Mouse (Mus musculus) hindbrain, embryonic 15.5 days (tissue): ENCODE data around the gene Rnf31. TPM values are rescaled to one million over a fixed set of nuclear protein-coding genes. Genes with fewer than 3 reads are reported as not detected.

Experiments used
- ATAC-seq: fragments of 200-750 bp; cut with Nextera tagmentation; 2 replicates; pipeline ENCODE4 v1.8.0; 2017; ENCODE audit warnings: low read depth, moderate number of reproducible peaks, moderate TSS enrichment; ENCODE audit not compliant: low FRiP score
- H3K27ac ChIP-seq: fragments of 300-500 bp; sonication (generic); replicated peaks from 2 replicates; pipeline ENCODE4 v1.5.1; 2015; ENCODE audit warnings: mild to moderate bottlenecking, inconsistent platforms
- H3K27me3 ChIP-seq: fragments of 300-500 bp; sonication (generic); 2 replicates; pipeline ENCODE4 v1.6.1; 2015; ENCODE audit warnings: control low read depth, inconsistent platforms
- H3K36me3 ChIP-seq: fragments of 300-500 bp; sonication (generic); 2 replicates; pipeline ENCODE4 v1.6.1; 2015; ENCODE audit warnings: control low read depth, inconsistent platforms
- H3K4me1 ChIP-seq: fragments of 300-500 bp; sonication (generic); replicated peaks from 2 replicates; pipeline ENCODE4 v1.6.1; 2015; ENCODE audit warnings: control low read depth, inconsistent platforms
- H3K4me2 ChIP-seq: fragments of 300-500 bp; sonication (generic); 2 replicates; pipeline ENCODE4 v1.6.1; 2015; ENCODE audit warnings: moderate library complexity, mild to moderate bottlenecking, inconsistent platforms
- H3K4me3 ChIP-seq: fragments of 300-500 bp; sonication (generic); 2 replicates; pipeline ENCODE4 v1.5.1; 2015; ENCODE audit warnings: mild to moderate bottlenecking, inconsistent platforms
- H3K9ac ChIP-seq: fragments of 300-500 bp; sonication (generic); 2 replicates; pipeline ENCODE4 v1.6.1; 2015; ENCODE audit warnings: inconsistent platforms
- H3K9me3 ChIP-seq: fragments of 300-500 bp; sonication (generic); 2 replicates; pipeline ENCODE4 v1.6.1; 2016; ENCODE audit warnings: control low read depth, inconsistent platforms
- WGBS: fragments of 180-500 bp; shearing (Covaris S2); methylation state at CpG from one replicate; pipeline ENCODE4 v1.1.7; 2015; 5-methylcytosine and 5-hydroxymethylcytosine counted together
- polyA plus RNA-seq: library from polyadenylated mRNA; unstranded; fragments of >200 nt; fragmentation: Nextera tagmentation; extraction: Ambion mirVana; gene quantifications from 2 replicates; pipeline ENCODE4 v1.2.1, GENCODE M21; 2015

Rnf31 gene
- polyA plus RNA-seq, 1 experiment from 2014 or later: 25.7 TPM

GRCm38 (mm10) chr14:55560202-55561073 is 31.1 kb upstream of the Rnf31 start, which contains the start of gene A730061H03Rik:
Gene A730061H03Rik (minus strand): TSS chr14:55560406.
- Histone ChIP-seq H3K4me1 (peaks cover 24% of the 10 kb centered on the region), H3K36me3 (peaks cover 17% of the 10 kb centered on the region), H3K4me3 (peak within 1 kb of the TSS; percentile 53), H3K9ac (peak within 1 kb of the TSS; percentile 73), H3K9me3 (no peaks in the 10 kb centered on the region), H3K27ac (peak within 1 kb of the TSS; percentile 98), H3K4me2 (peak within 1 kb of the TSS; percentile 68), H3K27me3 (no peaks in the 10 kb centered on the region)
- peak; percentile 97 for ATAC-seq
- WGBS: under 1% methylated on average over 51 of the region's 51 CpGs

GRCm38 (mm10) chr14:55561860-55562259 is 29.6 kb upstream of the Rnf31 start:
- WGBS: 91% methylated on average over 10 of the region's 10 CpGs
- no peak overlapping the region for H3K9ac ChIP-seq

GRCm38 (mm10) chr14:55563249-55563648 is 28.3 kb upstream of the Rnf31 start:
- no peak for ATAC-seq
- Histone ChIP-seq H3K36me3 (peaks cover 44% of the 10 kb centered on the region), H3K4me2 (no peak overlapping the region), H3K9me3 (no peaks in the 10 kb centered on the region), H3K4me1 (peaks cover 24% of the 10 kb centered on the region), H3K9ac (no peak overlapping the region), H3K4me3 (no peak overlapping the region), H3K27me3 (no peaks in the 10 kb centered on the region), H3K27ac (no peak overlapping the region)
- WGBS: 93% methylated on average over 11 of the region's 11 CpGs

More at GRCm38 (mm10) chr14:55561860-55562259, 29.6 kb upstream of the Rnf31 start:
- H3K9me3 ChIP-seq: no peaks in the 10 kb centered on the region
- no peak overlapping the region for H3K27ac ChIP-seq
- H3K36me3 ChIP-seq: peaks cover 31% of the 10 kb centered on the region
- ATAC-seq: no peak
- no peaks in the 10 kb centered on the region for H3K27me3 ChIP-seq
- 0 out of 2 replicates have a peak overlapping the region, but pooled peaks have one; percentile 68 for H3K4me2 ChIP-seq
- H3K4me1 ChIP-seq: peaks cover 24% of the 10 kb centered on the region
- no peak overlapping the region for H3K4me3 ChIP-seq

- 91% methylated on average over 3 of the region's 3 CpGs for WGBS
- Histone ChIP-seq H3K4me1 (peaks cover 18% of the 10 kb centered on the region), H3K9me3 (no peaks in the 10 kb centered on the region), H3K9ac (no peak overlapping the region), H3K27me3 (no peaks in the 10 kb centered on the region), H3K4me3 (no peak overlapping the region), H3K4me2 (no peak overlapping the region), H3K36me3 (peaks cover 61% of the 10 kb centered on the region), H3K27ac (no peak overlapping the region)
- no peak for ATAC-seq
These were observed 25.8 kb upstream of the Rnf31 start for GRCm38 (mm10) chr14:55565748-55566147.

- ATAC-seq: no peak
- Histone ChIP-seq H3K4me2 (no peak overlapping the region), H3K4me3 (no peak overlapping the region), H3K36me3 (peaks cover 61% of the 10 kb centered on the region), H3K9ac (no peak overlapping the region), H3K4me1 (peaks cover 2% of the 10 kb centered on the region; the same call in 1 of the 2 replicates), H3K27ac (no peak overlapping the region), H3K9me3 (no peaks in the 10 kb centered on the region), H3K27me3 (no peaks in the 10 kb centered on the region)
- WGBS: 95% methylated on average over 3 of the region's 3 CpGs
These were observed 24.0 kb upstream of the Rnf31 start for GRCm38 (mm10) chr14:55567496-55567895.

GRCm38 (mm10) chr14:55570588-55570987 is 20.9 kb upstream of the Rnf31 start:
- H3K36me3 ChIP-seq: peaks cover 43% of the 10 kb centered on the region
- no peak overlapping the region for H3K4me3 ChIP-seq
- no peaks in the 10 kb centered on the region for H3K9me3 ChIP-seq
- no peaks in the 10 kb centered on the region for H3K4me1 ChIP-seq
- no peak overlapping the region for H3K9ac ChIP-seq
- ATAC-seq: no peak
- no peak overlapping the region for H3K4me2 ChIP-seq
- no peaks in the 10 kb centered on the region for H3K27me3 ChIP-seq
- whole genome bisulfite sequencing: 95% methylated on average over 2 of the region's 2 CpGs
- H3K27ac ChIP-seq: no peak overlapping the region

- Histone ChIP-seq H3K27ac (no peak overlapping the region), H3K36me3 (peaks cover 31% of the 10 kb centered on the region), H3K27me3 (no peaks in the 10 kb centered on the region), H3K4me3 (no peak overlapping the region), H3K4me2 (no peak overlapping the region), H3K9ac (no peak overlapping the region), H3K9me3 (no peaks in the 10 kb centered on the region), H3K4me1 (no peaks in the 10 kb centered on the region)
- ATAC-seq: no peak
These were observed 19.7 kb upstream of the Rnf31 start for GRCm38 (mm10) chr14:55571760-55572159.

GRCm38 (mm10) chr14:55575302-55575701 is 16.2 kb upstream of the Rnf31 start, which contains the start of gene Fitm1:
Gene Fitm1 (plus strand): TSS chr14:55575617.
- Histone ChIP-seq H3K36me3 (0 out of 2 replicates have a peak, but pooled peaks cover 4% of the 10 kb centered on the region), H3K27ac (no peak within 1 kb of the TSS), H3K4me1 (peaks cover 21% of the 10 kb centered on the region), H3K4me2 (no peak within 1 kb of the TSS), H3K9ac (no peak within 1 kb of the TSS), H3K9me3 (no peaks in the 10 kb centered on the region), H3K27me3 (no peaks in the 10 kb centered on the region), H3K4me3 (no peak within 1 kb of the TSS)
- no peak for ATAC-seq
- WGBS: 81% methylated on average over 8 of the region's 8 CpGs

- ATAC-seq: no peak
- H3K4me3 ChIP-seq: no peak overlapping the region
- 82% methylated on average over 11 of the region's 13 CpGs for whole genome bisulfite sequencing
- H3K4me1 ChIP-seq: peaks cover 21% of the 10 kb centered on the region
- H3K27me3 ChIP-seq: no peaks in the 10 kb centered on the region
- no peak overlapping the region for H3K27ac ChIP-seq
- peaks cover 4% of the 10 kb centered on the region for H3K36me3 ChIP-seq
- H3K9me3 ChIP-seq: no peaks in the 10 kb centered on the region
- H3K9ac ChIP-seq: no peak overlapping the region
- H3K4me2 ChIP-seq: no peak overlapping the region
These were observed 15.8 kb upstream of the Rnf31 start for GRCm38 (mm10) chr14:55575711-55576110.

- no peak overlapping the region for H3K4me3 ChIP-seq
- H3K4me1 ChIP-seq: peaks cover 21% of the 10 kb centered on the region
- 84% methylated on average over 16 of the region's 16 CpGs for WGBS
- no peak overlapping the region for H3K9ac ChIP-seq
- H3K4me2 ChIP-seq: no peak overlapping the region
- no peak overlapping the region for H3K27ac ChIP-seq
- peaks cover 9% of the 10 kb centered on the region for H3K36me3 ChIP-seq
- no peaks in the 10 kb centered on the region for H3K9me3 ChIP-seq
- no peak for ATAC-seq
- no peaks in the 10 kb centered on the region for H3K27me3 ChIP-seq
These were observed 15.1 kb upstream of the Rnf31 start for GRCm38 (mm10) chr14:55576376-55576775.

GRCm38 (mm10) chr14:55577871-55578667 is 13.4 kb upstream of the Rnf31 start, which contains the start of gene Psme1:
Gene Psme1 (plus strand): TSS chr14:55578123.
- Histone ChIP-seq H3K9ac (peak within 1 kb of the TSS; percentile 89), H3K9me3 (no peaks in the 10 kb centered on the region), H3K4me2 (peak within 1 kb of the TSS; percentile 97), H3K36me3 (peaks cover 17% of the 10 kb centered on the region), H3K4me1 (peaks cover 21% of the 10 kb centered on the region), H3K27me3 (no peaks in the 10 kb centered on the region), H3K4me3 (peak within 1 kb of the TSS; percentile 75), H3K27ac (peak within 1 kb of the TSS; percentile 88)
- peak; percentile 93 for ATAC-seq
- under 1% methylated on average over 29 of the region's 32 CpGs for WGBS
